Mouse (Mus musculus): ENCODE measurements around the gene Pip5k1a. TPM values are rescaled to one million over a fixed set of nuclear protein-coding genes. Genes with fewer than 3 reads are reported as not detected.

Pip5k1a gene
- polyA plus RNA-seq, 1 experiment: 15.3 TPM

DNA sequence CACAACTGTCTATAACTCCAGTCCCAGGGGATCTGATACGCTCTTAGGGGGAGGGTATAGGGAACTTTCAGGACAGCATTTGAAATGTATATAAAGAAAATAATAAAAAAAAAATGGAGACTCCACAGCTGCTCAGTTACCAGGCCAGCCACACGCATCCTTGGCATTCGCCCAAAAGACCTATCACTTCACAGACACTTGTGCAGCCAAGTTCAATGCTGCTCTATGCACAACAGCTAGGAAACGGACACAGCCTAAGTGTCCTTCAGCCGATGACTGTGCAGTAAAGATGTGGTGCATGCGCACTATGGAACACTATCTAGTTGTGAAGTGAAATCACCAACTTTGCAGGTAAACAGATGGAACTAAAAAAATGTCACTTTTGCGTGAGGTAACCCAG, 50.5 kb downstream of the Pip5k1a start:
- 90% methylated on average over 7 of the region's 7 CpGs for WGBS
- Histone ChIP-seq H3K27ac (ENCODE audit: insufficient read depth, low read depth, low read length) (no peak overlapping the region), H3K27me3 (replicated peaks; ENCODE audit: control insufficient read depth, insufficient read depth, low read length) (no peaks in the 10 kb centered on the region), H3K4me1 (ENCODE audit: control insufficient read depth, insufficient read depth, low read length) (no peaks in the 10 kb centered on the region), H3K4me3 (ENCODE audit: insufficient read depth, low read depth, low read length) (no peak overlapping the region), H3K36me3 (ENCODE audit: control insufficient read depth, insufficient read depth, low read length) (peaks cover 5% of the 10 kb centered on the region)
- DNase-seq: no peak
- no peak for TF ChIP-seq POLR2A (IDR thresholded peaks at IDR 0.05; ENCODE audit: low read depth, low read length)
- no peak for TF ChIP-seq CTCF (conservative IDR thresholded peaks at IDR 0.05; ENCODE audit: insufficient read depth, insufficient read length, low read depth, low read length)

DNA sequence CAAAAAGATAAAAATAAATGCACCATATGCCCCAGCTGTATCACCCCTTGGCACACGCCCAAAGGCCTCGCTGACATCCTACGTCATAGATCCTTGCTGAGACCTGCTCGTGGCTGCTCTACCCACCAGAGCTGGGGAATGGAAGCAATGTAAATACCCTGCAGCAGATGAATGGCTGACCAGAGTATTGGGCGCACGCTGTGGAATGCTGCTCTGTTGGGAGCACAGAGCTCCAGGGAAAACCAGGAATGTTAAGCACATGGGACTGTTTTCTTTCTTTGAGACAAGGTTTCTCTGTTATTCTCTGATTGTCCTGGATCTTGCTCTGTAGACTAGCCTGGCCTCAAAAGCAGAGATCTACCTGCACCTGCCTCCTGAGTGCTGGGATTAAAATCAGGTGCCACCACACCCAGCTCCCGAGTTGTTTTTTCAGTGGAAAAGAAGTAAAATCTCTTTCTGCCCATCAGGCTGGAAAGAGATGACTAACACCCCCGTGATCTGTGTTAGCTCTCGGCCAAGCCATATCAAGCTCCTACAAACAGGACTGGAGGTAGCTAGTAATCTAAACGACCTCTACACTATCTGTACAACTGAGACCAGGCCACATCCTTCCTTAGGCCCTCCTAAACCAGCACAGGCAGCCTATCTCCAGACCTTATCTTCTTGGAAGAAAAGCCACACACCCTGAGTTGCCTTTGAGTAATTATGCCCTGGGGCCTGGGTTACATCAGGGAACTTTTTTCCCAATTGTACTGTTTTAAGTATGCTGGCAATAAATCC, 52.1 kb downstream of the Pip5k1a start:
- H3K4me1 ChIP-seq (ENCODE audit: control insufficient read depth, insufficient read depth, low read length): no peaks in the 10 kb centered on the region
- TF ChIP-seq CTCF (conservative IDR thresholded peaks at IDR 0.05; ENCODE audit: insufficient read depth, insufficient read length, low read depth, low read length) (no peak), POLR2A (IDR thresholded peaks at IDR 0.05; ENCODE audit: low read depth, low read length) (no peak)
- no peaks in the 10 kb centered on the region; the same call in none of the 2 replicates for H3K36me3 ChIP-seq (ENCODE audit: control insufficient read depth, insufficient read depth, low read length)
- H3K27me3 ChIP-seq (replicated peaks; ENCODE audit: control insufficient read depth, insufficient read depth, low read length): no peaks in the 10 kb centered on the region
- DNase-seq: peak; percentile 23
- no peak overlapping the region for H3K4me3 ChIP-seq (ENCODE audit: insufficient read depth, low read depth, low read length)
- H3K27ac ChIP-seq (ENCODE audit: insufficient read depth, low read depth, low read length): 0 out of 2 replicates have a peak overlapping the region, but pooled peaks have one; percentile 42
- 37% methylated on average over 10 of the region's 10 CpGs for WGBS

- Histone ChIP-seq H3K27me3 (replicated peaks; ENCODE audit: control insufficient read depth, insufficient read depth, low read length) (no peaks in the 10 kb centered on the region), H3K36me3 (ENCODE audit: control insufficient read depth, insufficient read depth, low read length) (no peaks in the 10 kb centered on the region), H3K4me1 (ENCODE audit: control insufficient read depth, insufficient read depth, low read length) (no peaks in the 10 kb centered on the region), H3K4me3 (ENCODE audit: insufficient read depth, low read depth, low read length) (no peak overlapping the region), H3K27ac (ENCODE audit: insufficient read depth, low read depth, low read length) (no peak overlapping the region)
- peak; percentile 52 for DNase-seq
- TF ChIP-seq CTCF (conservative IDR thresholded peaks at IDR 0.05; ENCODE audit: insufficient read depth, insufficient read length, low read depth, low read length) (peak; percentile 67), POLR2A (IDR thresholded peaks at IDR 0.05; ENCODE audit: low read depth, low read length) (no peak)
- WGBS: 42% methylated on average over 3 of the region's 3 CpGs
Observed at GRCm38 (mm10) chr3:95053701-95054100, 53.0 kb downstream of the Pip5k1a start.

- Histone ChIP-seq H3K4me1 (ENCODE audit: control insufficient read depth, insufficient read depth, low read length) (no peaks in the 10 kb centered on the region), H3K36me3 (ENCODE audit: control insufficient read depth, insufficient read depth, low read length) (no peaks in the 10 kb centered on the region), H3K4me3 (ENCODE audit: insufficient read depth, low read depth, low read length) (no peak overlapping the region), H3K27ac (ENCODE audit: insufficient read depth, low read depth, low read length) (no peak overlapping the region), H3K27me3 (replicated peaks; ENCODE audit: control insufficient read depth, insufficient read depth, low read length) (no peaks in the 10 kb centered on the region)
- TF ChIP-seq CTCF (conservative IDR thresholded peaks at IDR 0.05; ENCODE audit: insufficient read depth, insufficient read length, low read depth, low read length) (no peak; the same call in 1 of the 2 replicates), POLR2A (IDR thresholded peaks at IDR 0.05; ENCODE audit: low read depth, low read length) (no peak)
- WGBS: 43% methylated on average over 1 of the region's 1 CpGs
- peak; percentile 71 for DNase-seq
Observed at GRCm38 (mm10) chr3:95052959-95053358, 53.8 kb downstream of the Pip5k1a start.

- WGBS: 71% methylated on average over 3 of the region's 3 CpGs
- Histone ChIP-seq H3K27me3 (replicated peaks; ENCODE audit: control insufficient read depth, insufficient read depth, low read length) (no peaks in the 10 kb centered on the region), H3K4me1 (ENCODE audit: control insufficient read depth, insufficient read depth, low read length) (peaks cover under 1% of the 10 kb centered on the region; the same call in 1 of the 2 replicates), H3K27ac (ENCODE audit: insufficient read depth, low read depth, low read length) (no peak overlapping the region), H3K36me3 (ENCODE audit: control insufficient read depth, insufficient read depth, low read length) (no peaks in the 10 kb centered on the region), H3K4me3 (ENCODE audit: insufficient read depth, low read depth, low read length) (no peak overlapping the region)
- DNase-seq: no peak
- TF ChIP-seq CTCF (conservative IDR thresholded peaks at IDR 0.05; ENCODE audit: insufficient read depth, insufficient read length, low read depth, low read length) (no peak), POLR2A (IDR thresholded peaks at IDR 0.05; ENCODE audit: low read depth, low read length) (no peak)
Observed at GRCm38 (mm10) chr3:95047914-95048313, 58.8 kb downstream of the Pip5k1a start.

DNA sequence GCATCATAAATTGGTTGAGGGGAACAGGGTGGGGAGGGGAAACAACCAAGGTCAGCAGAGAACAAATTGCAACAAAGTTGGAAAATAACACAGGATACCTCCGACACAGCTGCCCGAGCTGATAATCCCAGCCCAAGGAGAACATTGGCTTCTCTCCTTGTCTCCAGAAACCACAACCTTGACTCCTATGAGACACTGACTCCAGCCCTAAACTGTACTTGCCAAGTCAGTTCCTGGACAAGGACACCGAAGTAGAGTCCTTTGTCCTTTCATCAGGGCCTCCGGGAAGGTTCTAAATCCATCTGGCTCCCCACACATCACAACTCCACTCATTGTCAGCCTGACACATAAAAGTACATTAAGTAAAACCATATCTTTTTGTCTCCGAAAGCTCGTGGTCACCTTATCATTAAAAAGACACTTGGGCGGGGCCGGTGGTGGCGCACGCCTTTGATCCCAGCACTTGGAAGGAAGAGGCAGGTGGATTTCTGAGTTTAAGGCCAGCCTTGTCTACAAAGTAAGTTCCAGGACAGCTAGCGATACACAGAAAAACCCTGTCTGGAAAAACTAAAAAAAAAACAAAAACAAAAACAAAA, 60.2 kb downstream of the Pip5k1a start:
- DNase-seq: no peak
- H3K4me3 ChIP-seq (ENCODE audit: insufficient read depth, low read depth, low read length): no peak overlapping the region
- WGBS: 89% methylated on average over 11 of the region's 11 CpGs
- no peak overlapping the region for H3K27ac ChIP-seq (ENCODE audit: insufficient read depth, low read depth, low read length)
- peaks cover 5% of the 10 kb centered on the region; the same call in 1 of the 2 replicates for H3K4me1 ChIP-seq (ENCODE audit: control insufficient read depth, insufficient read depth, low read length)
- TF ChIP-seq CTCF (conservative IDR thresholded peaks at IDR 0.05; ENCODE audit: insufficient read depth, insufficient read length, low read depth, low read length): no peak
- TF ChIP-seq POLR2A (IDR thresholded peaks at IDR 0.05; ENCODE audit: low read depth, low read length): no peak
- no peaks in the 10 kb centered on the region for H3K27me3 ChIP-seq (replicated peaks; ENCODE audit: control insufficient read depth, insufficient read depth, low read length)
- no peaks in the 10 kb centered on the region for H3K36me3 ChIP-seq (ENCODE audit: control insufficient read depth, insufficient read depth, low read length)

DNA sequence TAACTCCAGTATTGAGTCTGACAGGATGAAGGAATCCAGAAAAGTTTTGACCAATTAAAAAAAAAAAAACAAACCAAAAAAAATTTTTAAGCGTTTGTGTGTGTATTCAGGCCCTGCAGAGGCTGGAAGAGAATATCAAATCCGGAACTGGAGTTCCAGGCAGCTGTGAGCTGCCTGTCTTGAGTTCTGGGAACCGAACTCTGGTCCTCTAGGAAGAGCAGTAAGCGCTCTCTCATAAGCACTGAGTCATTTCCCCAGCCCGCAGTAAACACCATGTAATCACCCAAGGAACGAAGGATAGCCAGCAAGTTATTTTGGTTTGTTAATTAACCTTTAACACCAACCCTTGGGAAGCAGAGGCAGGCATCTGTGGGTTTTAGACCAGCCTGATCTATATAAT, 63.5 kb downstream of the Pip5k1a start:
- Histone ChIP-seq H3K36me3 (ENCODE audit: control insufficient read depth, insufficient read depth, low read length) (no peaks in the 10 kb centered on the region), H3K4me1 (ENCODE audit: control insufficient read depth, insufficient read depth, low read length) (peaks cover 9% of the 10 kb centered on the region; the same call in 1 of the 2 replicates), H3K27ac (ENCODE audit: insufficient read depth, low read depth, low read length) (no peak overlapping the region), H3K4me3 (ENCODE audit: insufficient read depth, low read depth, low read length) (no peak overlapping the region), H3K27me3 (replicated peaks; ENCODE audit: control insufficient read depth, insufficient read depth, low read length) (no peaks in the 10 kb centered on the region)
- 59% methylated on average over 6 of the region's 6 CpGs for WGBS
- DNase-seq: no peak
- TF ChIP-seq POLR2A (IDR thresholded peaks at IDR 0.05; ENCODE audit: low read depth, low read length): no peak
- no peak for TF ChIP-seq CTCF (conservative IDR thresholded peaks at IDR 0.05; ENCODE audit: insufficient read depth, insufficient read length, low read depth, low read length)

Data from kidney, adult 2 months (tissue).